Comparison of ENCODE assay signal across 9 mouse cellular contexts in genomic region chr7:16761005-16761481, GRCm38 (mm10). TPM values are rescaled to one million over a fixed set of nuclear protein-coding genes. Genes with fewer than 3 reads are reported as not detected.
DNase-seq lines count a peak whose midpoint lies in the region; ATAC-seq and TF ChIP-seq lines count a peak whose summit lies in the region.
"Had no signal": no experiment of that assay in that cellular context is flagged by ENCODE, and none has a peak within 500 bp of the region (broad histone marks: within the 10 kb centered on the region; RNA-seq: fewer than 3 reads in every experiment).

No protein-coding gene starts in this region.

- no peak for TF ChIP-seq POLR2A in cerebellum, adult 2 months (IDR thresholded peaks at IDR 0.05; ENCODE audit: borderline replicate concordance, insufficient read depth, low read length)

- WGBS in cerebellum, adult 2 months: 43% methylated on average over 10 of the region's 10 CpGs

- H3K27me3 ChIP-seq in cerebellum, adult 2 months (ENCODE audit: control insufficient read depth, insufficient read depth, low read length): no peaks in the 10 kb centered on the region

- no peak for ATAC-seq in megakaryocyte progenitor cell, adult 5-6 weeks (replicated peaks; ENCODE audit: poor library complexity)

- no peak overlapping the region for H3K4me3 ChIP-seq in cerebellum, adult 2 months (replicated peaks; ENCODE audit: insufficient read depth, low read depth, low read length)
- H3K4me3 ChIP-seq: myocyte had no signal

- no peak overlapping the region for H3K27ac ChIP-seq in cerebellum, adult 2 months (ENCODE audit: insufficient read depth, low read length)

- TF ChIP-seq CTCF in cerebellum, adult 2 months (IDR thresholded peaks at IDR 0.05; ENCODE audit: borderline replicate concordance, insufficient read depth, low read depth, low read length): no peak

- peak; percentile 76 for DNase-seq in NIH3T3 (ENCODE audit: low read depth)
- DNase-seq in gastrocnemius, postnatal 10 days: peak; percentile 70
- peak; percentile 48 for DNase-seq in kidney, adult 18-20 months
- peak; percentile 92 for DNase-seq in lung, postnatal 10 days
- DNase-seq in cerebellum, adult 2 months: no peak
- no peak for DNase-seq in right cerebral cortex, adult 18-20 months
- DNase-seq in cerebellum, postnatal 14 days: no peak

- H3K4me1 ChIP-seq in cerebellum, adult 2 months (ENCODE audit: control insufficient read depth, insufficient read depth, low read length): no peaks in the 10 kb centered on the region

RNA-seq across cellular contexts. Expression of gene Slc1a5, which starts 20.1 kb away (rescaled TPM):
- total RNA-seq in gastrocnemius, postnatal 10 days (2021): 10 to 100 TPM; 32.5 to 34.9 TPM
- polyA plus RNA-seq in cerebellum, adult 2 months (2012; rRNA removed): 3.5 and 4.0 TPM in 2 replicates
- 73.2 and 79.5 TPM in 2 replicates for total RNA-seq in megakaryocyte progenitor cell, adult 5-6 weeks (2015)
- 39.1 and 48.3 TPM in 2 replicates for total RNA-seq in megakaryocyte progenitor cell, adult 5-6 weeks (2017)

RNA-seq across cellular contexts. Expression of gene Ap2s1, which starts 22.8 kb away (rescaled TPM):
- total RNA-seq in gastrocnemius, postnatal 10 days (2021): 10 to 100 TPM; 65.4 to 71.9 TPM
- polyA plus RNA-seq in cerebellum, adult 2 months (2012; rRNA removed): 424 and 454 TPM in 2 replicates
- total RNA-seq in megakaryocyte progenitor cell, adult 5-6 weeks (2015): 162 and 164 TPM in 2 replicates
- total RNA-seq in megakaryocyte progenitor cell, adult 5-6 weeks (2017): 73.9 and 88.7 TPM in 2 replicates

RNA-seq across cellular contexts. Expression of gene Ceacam9, which starts 39.3 kb away (rescaled TPM):
- total RNA-seq in gastrocnemius, postnatal 10 days (2021): not detected
- not detected in 2 replicates for polyA plus RNA-seq in cerebellum, adult 2 months (2012; rRNA removed)
- total RNA-seq in megakaryocyte progenitor cell, adult 5-6 weeks (2015): not detected in 2 replicates
- total RNA-seq in megakaryocyte progenitor cell, adult 5-6 weeks (2017): not detected in 2 replicates
- polyA plus RNA-seq: myocyte had no signal

RNA-seq across cellular contexts. Expression of gene Strn4, which starts 54.6 kb away (rescaled TPM):
- total RNA-seq in gastrocnemius, postnatal 10 days (2021): 10 to 100 TPM; 42.3 to 46.1 TPM
- 158 and 160 TPM in 2 replicates for polyA plus RNA-seq in cerebellum, adult 2 months (2012; rRNA removed)
- total RNA-seq in megakaryocyte progenitor cell, adult 5-6 weeks (2015): 28.2 and 39.0 TPM in 2 replicates
- total RNA-seq in megakaryocyte progenitor cell, adult 5-6 weeks (2017): 40.0 and 43.5 TPM in 2 replicates

RNA-seq across cellular contexts. Expression of gene Fkrp, which starts 55.5 kb away (rescaled TPM):
- total RNA-seq in gastrocnemius, postnatal 10 days (2021): 10 to 100 TPM; 23.2 to 23.3 TPM
- 38.6 and 38.9 TPM in 2 replicates for polyA plus RNA-seq in cerebellum, adult 2 months (2012; rRNA removed)
- total RNA-seq in megakaryocyte progenitor cell, adult 5-6 weeks (2015): 11.5 and 13.1 TPM in 2 replicates
- 9.8 and 14.3 TPM in 2 replicates for total RNA-seq in megakaryocyte progenitor cell, adult 5-6 weeks (2017)

Comparison
In these comparisons a context has a peak if more than half of its experiments do, and no peak if none do; other contexts are left out.
1. DNase-seq: peak in NIH3T3 (single experiment), gastrocnemius, postnatal 10 days (single experiment), kidney, adult 18-20 months (single experiment) and lung, postnatal 10 days (single experiment); none in cerebellum, adult 2 months (0 of 2), right cerebral cortex, adult 18-20 months (single experiment) and cerebellum, postnatal 14 days (0 of 2).